In the genomic region with DNA sequence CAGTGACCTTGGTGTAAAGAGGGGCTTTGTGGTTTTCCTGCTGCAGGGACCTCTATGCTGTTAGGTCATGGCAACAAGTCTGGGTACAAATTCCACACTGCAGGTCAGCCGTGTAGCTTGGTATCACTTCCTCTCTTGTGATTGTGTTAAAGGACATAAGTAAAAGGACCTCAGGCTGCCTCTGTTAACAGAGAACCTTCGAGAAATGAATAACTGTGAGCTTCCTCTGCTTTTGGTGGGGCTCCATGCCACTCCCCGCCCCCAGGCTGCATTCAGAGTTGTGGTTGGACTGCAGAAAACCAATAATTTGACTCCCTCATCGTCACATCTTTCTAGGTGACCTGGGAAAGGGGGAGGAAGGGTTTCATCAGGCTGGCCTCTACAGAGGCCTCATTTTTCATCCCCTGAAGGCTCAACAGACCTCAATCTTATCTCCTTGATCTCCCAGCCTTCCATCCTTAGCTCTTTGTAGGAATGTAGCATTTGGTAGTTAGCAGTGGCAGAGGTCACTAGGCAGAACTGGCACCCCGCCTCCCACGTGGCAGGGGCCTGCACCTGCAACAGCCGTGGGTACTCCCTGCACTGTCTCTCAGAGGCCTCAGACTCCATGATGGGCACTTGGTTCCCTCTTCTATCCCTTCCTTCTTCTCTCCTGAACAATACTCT, we compare ENCODE assay signal across 8 mouse cellular contexts. TPM values are rescaled to one million over a fixed set of nuclear protein-coding genes. Genes with fewer than 3 reads are reported as not detected.
A peak's percentile ranks its signal among the peaks of the same experiment; 100 is the strongest.
DNase-seq lines count a peak whose midpoint lies in the region; ATAC-seq and TF ChIP-seq lines count a peak whose summit lies in the region.

No protein-coding gene starts in this region.

- intact Hi-C loops in gastrocnemius, adult 2 months (cut with DNase I): no loop called here

- DNase-seq in gastrocnemius, adult 2 months: no peak
- no peak for DNase-seq in gastrocnemius, postnatal 10 days
- DNase-seq in embryonic facial prominence, embryonic 10.5 days (ENCODE audit: low spot score): no peak
- peak; percentile 27 to 67 for DNase-seq in spleen, postnatal 10 days (ENCODE audit: low spot score in 2 of 2)
- DNase-seq in layer of hippocampus, postnatal 25 days (ENCODE audit: extremely low spot score in 1 of 2, low spot score in 1 of 2): no peak
- no peak for DNase-seq in testis, postnatal 14 days (ENCODE audit: low spot score)

- 0 out of 2 replicates have a peak overlapping the region, but pooled peaks have one; percentile 81 for H3K9ac ChIP-seq in intestine, embryonic 15.5 days
- H3K9ac ChIP-seq in liver, embryonic 16.5 days (ENCODE audit: low read depth, low read length): peak overlapping the region; percentile 77

- H3K4me3 ChIP-seq in gastrocnemius, adult 2 months: peak overlapping the region; percentile 82
- peak overlapping the region; percentile 73 for H3K4me3 ChIP-seq in embryonic facial prominence, embryonic 10.5 days
- peak overlapping the region; percentile 68 for H3K4me3 ChIP-seq in intestine, embryonic 15.5 days (replicated peaks)
- peak overlapping the region; percentile 68 for H3K4me3 ChIP-seq in liver, embryonic 16.5 days (ENCODE audit: low read depth, low read length)

- ATAC-seq in intestine, embryonic 15.5 days: no peak
- ATAC-seq in liver, embryonic 16.5 days (ENCODE audit: low read depth): no peak

- H3K9me3 ChIP-seq in embryonic facial prominence, embryonic 10.5 days: no peaks in the 10 kb centered on the region
- no peaks in the 10 kb centered on the region for H3K9me3 ChIP-seq in intestine, embryonic 15.5 days
- no peaks in the 10 kb centered on the region for H3K9me3 ChIP-seq in liver, embryonic 16.5 days (replicated peaks; ENCODE audit: control insufficient read depth, low read length)

- 76% methylated on average over 7 of the region's 7 CpGs for WGBS in embryonic facial prominence, embryonic 10.5 days
- 71% methylated on average over 7 of the region's 7 CpGs for WGBS in intestine, embryonic 15.5 days
- 35% methylated on average over 7 of the region's 7 CpGs for WGBS in liver, embryonic 16.5 days (ENCODE audit: insufficient replicate concordance)

- no peaks in the 10 kb centered on the region for H3K27me3 ChIP-seq in embryonic facial prominence, embryonic 10.5 days (replicated peaks; ENCODE audit: low read depth, poor library complexity, severe bottlenecking)
- no peaks in the 10 kb centered on the region for H3K27me3 ChIP-seq in intestine, embryonic 15.5 days (replicated peaks)
- H3K27me3 ChIP-seq in liver, embryonic 16.5 days (ENCODE audit: control insufficient read depth, insufficient read depth, low read depth, low read length): no peaks in the 10 kb centered on the region

- H3K4me1 ChIP-seq in embryonic facial prominence, embryonic 10.5 days: peaks cover 34% of the 10 kb centered on the region
- peaks cover 19% of the 10 kb centered on the region; the same call in 1 of the 2 replicates for H3K4me1 ChIP-seq in intestine, embryonic 15.5 days (replicated peaks)
- H3K4me1 ChIP-seq in liver, embryonic 16.5 days (ENCODE audit: control insufficient read depth, low read depth, low read length): peaks cover 37% of the 10 kb centered on the region

- no peak for TF ChIP-seq CTCF in gastrocnemius, adult 2 months (IDR thresholded peaks at IDR 0.05)

- peak overlapping the region; percentile 97 for H3K27ac ChIP-seq in gastrocnemius, adult 2 months
- no peak overlapping the region for H3K27ac ChIP-seq in embryonic facial prominence, embryonic 10.5 days (replicated peaks)
- H3K27ac ChIP-seq in intestine, embryonic 15.5 days: no peak overlapping the region
- peak overlapping the region; percentile 83 for H3K27ac ChIP-seq in liver, embryonic 16.5 days (ENCODE audit: low read length)

- H3K4me2 ChIP-seq in intestine, embryonic 15.5 days (replicated peaks): peak overlapping the region; percentile 90
- H3K4me2 ChIP-seq in liver, embryonic 16.5 days (ENCODE audit: low read depth, low read length): peak overlapping the region; percentile 87

- peaks cover 25% of the 10 kb centered on the region for H3K36me3 ChIP-seq in embryonic facial prominence, embryonic 10.5 days (replicated peaks)
- H3K36me3 ChIP-seq in intestine, embryonic 15.5 days: 0 out of 2 replicates have a peak, but pooled peaks cover under 1% of the 10 kb centered on the region
- peaks cover 10% of the 10 kb centered on the region for H3K36me3 ChIP-seq in liver, embryonic 16.5 days (ENCODE audit: control insufficient read depth, insufficient read depth)

RNA-seq across cellular contexts. Expression of a gene that starts 1.2 kb away (rescaled TPM):
- total RNA-seq in gastrocnemius, adult 2 months (2021): 10 to 100 TPM; 40.0 to 56.9 TPM
- total RNA-seq in gastrocnemius, postnatal 10 days (2021): 10 to 100 TPM; 26.0 to 28.4 TPM
- 19.4 and 20.4 TPM in 2 replicates for polyA plus RNA-seq in embryonic facial prominence, embryonic 10.5 days (2016; fragmentation: Nextera tagmentation; extraction: Ambion mirVana)
- 22.1 and 25.7 TPM in 2 replicates for polyA plus RNA-seq in intestine, embryonic 15.5 days (2015; fragmentation: Nextera tagmentation; extraction: Ambion mirVana)
- 29.1 and 32.0 TPM in 2 replicates for polyA plus RNA-seq in liver, embryonic 16.5 days (2015; fragmentation: Nextera tagmentation; extraction: Ambion mirVana)
- total RNA-seq in layer of hippocampus, postnatal 25 days (2021): 1 to 10 TPM; 6.8 to 7.8 TPM

RNA-seq across cellular contexts. Expression of a gene that starts 27.2 kb away (rescaled TPM):
- total RNA-seq in gastrocnemius, adult 2 months (2021): 10 to 100 TPM; 22.2 to 24.6 TPM
- 10 to 100 TPM; 26.7 to 35.3 TPM for total RNA-seq in gastrocnemius, postnatal 10 days (2021)
- 44.2 and 44.6 TPM in 2 replicates for polyA plus RNA-seq in embryonic facial prominence, embryonic 10.5 days (2016; fragmentation: Nextera tagmentation; extraction: Ambion mirVana)
- polyA plus RNA-seq in intestine, embryonic 15.5 days (2015; fragmentation: Nextera tagmentation; extraction: Ambion mirVana): 28.0 and 35.4 TPM in 2 replicates
- polyA plus RNA-seq in liver, embryonic 16.5 days (2015; fragmentation: Nextera tagmentation; extraction: Ambion mirVana): 15.6 and 16.9 TPM in 2 replicates
- 10 to 100 TPM; 55.7 to 63.8 TPM for total RNA-seq in layer of hippocampus, postnatal 25 days (2021)

RNA-seq across cellular contexts. Expression of a gene that starts 28.2 kb away (rescaled TPM):
- 10 to 100 TPM; 15.6 to 21.0 TPM for total RNA-seq in gastrocnemius, adult 2 months (2021)
- total RNA-seq in gastrocnemius, postnatal 10 days (2021): 10 to 100 TPM; 16.1 to 16.3 TPM
- polyA plus RNA-seq in embryonic facial prominence, embryonic 10.5 days (2016; fragmentation: Nextera tagmentation; extraction: Ambion mirVana): 23.3 and 25.3 TPM in 2 replicates
- polyA plus RNA-seq in intestine, embryonic 15.5 days (2015; fragmentation: Nextera tagmentation; extraction: Ambion mirVana): 22.0 and 26.1 TPM in 2 replicates
- 16.4 and 18.4 TPM in 2 replicates for polyA plus RNA-seq in liver, embryonic 16.5 days (2015; fragmentation: Nextera tagmentation; extraction: Ambion mirVana)
- total RNA-seq in layer of hippocampus, postnatal 25 days (2021): 10 to 100 TPM; 23.8 to 27.3 TPM

RNA-seq across cellular contexts. Expression of a gene that starts 48.0 kb away (rescaled TPM):
- 1 to 10 TPM; 1.3 to 1.6 TPM for total RNA-seq in gastrocnemius, adult 2 months (2021)
- total RNA-seq in gastrocnemius, postnatal 10 days (2021): 1 to 10 TPM; 3.8 to 4.5 TPM
- polyA plus RNA-seq in embryonic facial prominence, embryonic 10.5 days (2016; fragmentation: Nextera tagmentation; extraction: Ambion mirVana): 3.2 TPM in 2 replicates
- polyA plus RNA-seq in intestine, embryonic 15.5 days (2015; fragmentation: Nextera tagmentation; extraction: Ambion mirVana): 3.9 and 4.3 TPM in 2 replicates
- polyA plus RNA-seq in liver, embryonic 16.5 days (2015; fragmentation: Nextera tagmentation; extraction: Ambion mirVana): 1.1 and 1.2 TPM in 2 replicates
- 10 to 100 TPM; 11.2 to 12.4 TPM for total RNA-seq in layer of hippocampus, postnatal 25 days (2021)

RNA-seq across cellular contexts. Expression of a gene that starts 48.4 kb away (rescaled TPM):
- total RNA-seq in gastrocnemius, adult 2 months (2021): 1 to 10 TPM; 1.5 TPM
- total RNA-seq in gastrocnemius, postnatal 10 days (2021): 10 to 100 TPM in 1 of 2 experiments, 1 to 10 TPM in 1; 9.4 to 13.0 TPM
- 50.0 and 52.6 TPM in 2 replicates for polyA plus RNA-seq in embryonic facial prominence, embryonic 10.5 days (2016; fragmentation: Nextera tagmentation; extraction: Ambion mirVana)
- polyA plus RNA-seq in intestine, embryonic 15.5 days (2015; fragmentation: Nextera tagmentation; extraction: Ambion mirVana): 44.6 and 49.8 TPM in 2 replicates
- 255 and 284 TPM in 2 replicates for polyA plus RNA-seq in liver, embryonic 16.5 days (2015; fragmentation: Nextera tagmentation; extraction: Ambion mirVana)
- 10 to 100 TPM; 15.4 to 26.6 TPM for total RNA-seq in layer of hippocampus, postnatal 25 days (2021)

Comparison
In these comparisons a context has a peak if more than half of its experiments do, and no peak if none do; other contexts are left out.
1. DNase-seq: peak in spleen, postnatal 10 days (2 of 2); none in gastrocnemius, adult 2 months (single experiment), gastrocnemius, postnatal 10 days (single experiment), embryonic facial prominence, embryonic 10.5 days (single experiment), layer of hippocampus, postnatal 25 days (0 of 2) and testis, postnatal 14 days (single experiment).
2. H3K27ac ChIP-seq: peak in gastrocnemius, adult 2 months (single experiment) and liver, embryonic 16.5 days (single experiment); none in embryonic facial prominence, embryonic 10.5 days (single experiment) and intestine, embryonic 15.5 days (single experiment).
3. Peak in every context shown above with its lines, with median percentiles within 50 percentile points of each other: H3K4me3 ChIP-seq.